Mouse (Mus musculus): ENCODE measurements at regions not wholly inside any gene's neighbourhood (a gene's known extent, or its start where the extent isn't known, plus 50 kb on each side); places are given as distances from the start of the nearest gene placed in this dataset.

DNA sequence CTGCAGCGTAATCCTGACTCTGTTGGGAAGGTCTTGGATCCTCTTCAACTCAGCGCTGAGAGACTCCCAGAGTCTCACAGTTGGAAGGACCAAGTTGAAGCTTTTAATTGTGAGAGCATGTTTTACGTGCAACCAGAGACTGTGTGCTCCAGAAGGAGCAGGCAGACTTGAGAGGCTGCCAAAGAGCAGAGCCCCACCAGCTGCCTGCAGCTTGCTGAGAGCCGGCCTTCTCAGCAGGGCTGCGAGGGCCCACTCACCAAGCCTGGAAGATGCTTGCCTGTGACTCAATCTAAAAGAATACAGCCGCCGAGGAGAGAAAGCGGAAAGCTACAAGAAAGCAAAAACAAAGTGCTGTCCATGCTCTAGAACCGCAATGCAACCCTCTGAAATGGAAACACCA lies 57.0 kb upstream of the Lama4 start:
- TF ChIP-seq CTCF (IDR thresholded peaks at IDR 0.05; ENCODE audit: low read depth) (no peak), EP300 (IDR thresholded peaks at IDR 0.05; ENCODE audit: low read depth) (no peak)
